Mouse (Mus musculus) skeletal muscle tissue, adult 2 months (tissue): ENCODE data around the gene Cyp26b1.

Source experiments
- DNase-seq: peaks from one replicate; pipeline ENCODE4 v3.0.0-alpha.2; 2012; ENCODE audit warnings: low read depth, low spot score

Gene Cyp26b1

DNA sequence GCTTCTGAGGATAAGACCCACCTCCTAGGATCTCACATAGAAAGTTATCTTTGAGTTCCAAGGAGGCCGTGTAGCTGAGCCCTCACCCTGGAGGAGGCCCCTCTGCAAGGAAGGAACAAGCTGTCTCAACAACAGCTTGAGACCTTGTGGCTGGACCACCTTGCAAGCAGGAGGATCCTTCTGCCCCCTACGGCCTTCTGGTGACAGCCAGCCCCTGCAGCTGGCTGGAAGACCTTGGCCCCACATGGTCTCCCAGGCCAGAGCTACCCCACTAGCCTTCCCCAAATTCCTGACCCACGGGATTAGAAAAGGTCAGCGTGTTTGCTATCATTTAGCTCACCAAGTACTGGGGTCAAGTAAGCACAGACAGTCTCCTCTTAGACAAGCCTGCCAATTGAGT, 30.8 kb downstream of the Cyp26b1 start:
- no peak for DNase-seq

DNA sequence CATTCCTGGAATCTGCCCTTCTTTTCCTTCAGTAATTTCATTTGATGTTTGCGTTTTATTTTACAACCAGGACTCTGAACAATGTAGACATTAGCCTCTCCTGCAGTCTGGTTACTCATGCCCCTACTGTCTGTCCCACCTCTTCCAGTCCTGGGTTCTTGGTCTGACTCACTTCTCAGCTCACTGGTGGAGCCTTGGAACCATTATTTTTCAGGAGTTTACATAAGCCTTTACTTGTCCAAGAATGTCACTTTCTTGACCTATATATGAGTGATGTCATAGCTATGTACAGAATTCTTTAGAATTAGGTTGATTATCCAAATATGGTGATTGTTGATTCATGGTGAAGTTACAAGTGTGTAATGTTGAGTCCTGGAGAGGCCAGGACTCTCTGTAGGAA, 32.5 kb downstream of the Cyp26b1 start:
- DNase-seq, result no peak

DNA sequence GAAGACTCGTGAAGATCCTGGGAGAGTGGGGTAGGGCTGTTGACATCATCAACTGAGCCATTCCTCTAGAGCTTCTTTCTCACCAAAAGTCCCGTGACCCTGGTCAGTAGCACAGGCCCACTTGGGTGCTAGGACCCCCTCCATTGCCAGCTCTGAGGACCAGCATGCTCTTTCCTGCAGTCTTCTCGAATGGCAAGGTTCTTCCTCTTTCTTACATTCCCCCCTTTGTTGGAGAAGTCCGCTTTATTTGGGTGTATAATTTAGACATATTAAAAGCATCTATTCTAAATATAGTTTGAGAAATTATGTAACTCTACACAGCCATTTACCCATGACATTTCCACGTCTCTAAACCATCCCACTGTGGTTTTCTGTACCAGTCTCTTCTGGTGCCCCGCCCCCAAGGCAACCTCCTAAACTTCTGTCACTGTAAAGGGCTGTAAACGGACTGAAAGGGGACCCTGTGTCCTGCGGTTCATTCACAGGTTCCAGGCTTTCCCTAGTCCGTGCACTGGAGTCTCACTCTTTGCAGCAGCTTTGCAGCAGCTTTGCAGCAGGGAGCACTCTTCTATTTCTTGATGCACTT, 43.8 kb downstream of the Cyp26b1 start:
- no peak for DNase-seq

DNA sequence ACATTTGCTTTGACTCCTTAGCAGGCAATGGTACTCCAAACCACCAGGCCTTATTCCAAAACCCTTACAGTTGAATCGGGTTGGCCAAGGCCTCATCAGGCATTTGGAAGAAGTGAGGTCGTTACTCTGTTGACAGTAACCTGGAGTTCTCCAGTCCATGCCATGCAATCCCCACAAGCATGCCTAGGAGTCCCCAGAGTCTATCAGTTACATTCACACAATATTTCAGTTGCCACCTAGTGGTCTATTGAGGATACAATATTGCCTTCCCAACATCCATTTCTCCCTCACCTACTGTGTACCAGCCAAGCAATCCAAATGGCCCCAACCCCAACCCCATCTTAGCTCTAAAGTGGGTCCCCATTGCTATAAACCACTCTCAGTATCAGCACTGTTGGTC, 48.3 kb downstream of the Cyp26b1 start:
- no peak for DNase-seq

DNA sequence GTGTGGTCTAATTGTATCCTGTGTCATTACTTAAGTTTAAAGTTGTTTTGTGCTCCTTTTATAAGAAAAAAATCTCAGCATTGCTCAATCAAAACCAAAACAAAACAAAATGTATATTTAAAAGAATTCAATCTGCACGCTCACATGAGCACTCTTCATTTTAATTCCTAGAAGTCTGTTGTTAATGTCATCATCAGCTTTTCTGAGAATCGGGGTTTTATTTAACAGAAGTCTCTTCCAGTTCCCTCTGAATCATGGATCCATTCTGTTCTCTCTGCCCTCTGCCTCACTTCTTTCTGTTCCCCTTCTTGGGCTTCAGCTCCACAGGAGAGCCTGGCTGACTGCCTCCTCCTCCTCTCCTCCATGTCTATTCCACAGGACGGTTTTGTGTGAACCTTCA, 49.3 kb downstream of the Cyp26b1 start:
- no peak for DNase-seq

DNA sequence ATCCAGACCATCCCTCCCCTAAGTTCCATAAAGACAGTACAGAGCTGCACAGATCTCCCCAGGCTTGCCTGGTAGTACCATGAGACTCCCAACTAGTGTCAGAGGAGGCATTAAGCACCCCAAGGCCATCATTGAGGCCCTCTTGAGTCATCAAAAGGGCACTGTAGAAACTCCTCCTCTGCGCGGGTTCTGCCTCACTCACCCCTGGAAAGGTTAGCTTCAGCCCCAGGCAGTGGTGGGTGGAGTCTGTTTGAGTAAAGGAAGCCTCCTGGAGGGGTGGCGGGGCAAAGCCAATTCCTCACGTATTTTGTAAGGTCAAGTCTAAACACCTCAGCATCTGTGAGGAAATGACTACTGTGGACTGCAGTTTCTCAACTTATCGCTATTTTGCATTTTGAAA, 50.2 kb downstream of the Cyp26b1 start:
- no peak for DNase-seq

DNA sequence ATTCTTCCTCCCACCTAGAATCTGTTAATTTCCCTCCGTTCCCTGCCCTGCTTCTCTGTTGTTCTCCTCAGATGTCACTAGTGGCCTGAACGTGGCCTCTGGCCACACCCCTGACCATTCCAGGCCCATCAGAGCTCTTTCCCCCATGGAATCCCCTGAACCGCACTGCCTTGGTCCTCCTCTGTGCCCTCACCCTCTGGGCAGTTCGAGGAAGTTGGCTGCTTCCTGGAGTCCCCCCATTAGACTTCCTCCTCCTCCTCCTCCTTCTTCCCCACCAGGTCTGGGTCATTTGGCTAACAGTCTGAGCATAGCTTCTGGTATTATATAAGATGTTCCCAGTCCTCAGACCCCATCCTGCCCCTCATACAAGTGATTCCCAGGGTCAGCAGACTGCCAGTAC, 53.8 kb downstream of the Cyp26b1 start:
- DNase-seq, result no peak

DNA sequence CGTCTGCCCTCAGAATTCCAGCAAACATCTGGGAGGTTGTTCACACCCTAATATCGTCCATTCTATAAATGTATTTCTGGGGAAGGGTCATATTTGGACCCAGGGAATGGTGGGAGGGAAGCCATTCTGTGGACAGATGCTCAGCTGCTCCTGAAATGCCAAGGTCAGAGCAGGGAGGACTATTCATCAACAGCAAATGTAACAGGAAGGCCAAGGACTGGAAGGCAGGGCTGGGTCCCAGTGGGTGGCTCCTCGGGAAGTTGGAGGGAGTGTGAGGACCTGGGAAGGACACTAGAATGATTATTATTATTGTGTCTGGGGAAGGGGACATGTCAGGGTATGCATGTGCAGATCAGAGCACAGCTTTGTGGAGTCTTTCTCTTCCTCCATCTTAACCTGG, 55.0 kb downstream of the Cyp26b1 start:
- no peak for DNase-seq

DNA sequence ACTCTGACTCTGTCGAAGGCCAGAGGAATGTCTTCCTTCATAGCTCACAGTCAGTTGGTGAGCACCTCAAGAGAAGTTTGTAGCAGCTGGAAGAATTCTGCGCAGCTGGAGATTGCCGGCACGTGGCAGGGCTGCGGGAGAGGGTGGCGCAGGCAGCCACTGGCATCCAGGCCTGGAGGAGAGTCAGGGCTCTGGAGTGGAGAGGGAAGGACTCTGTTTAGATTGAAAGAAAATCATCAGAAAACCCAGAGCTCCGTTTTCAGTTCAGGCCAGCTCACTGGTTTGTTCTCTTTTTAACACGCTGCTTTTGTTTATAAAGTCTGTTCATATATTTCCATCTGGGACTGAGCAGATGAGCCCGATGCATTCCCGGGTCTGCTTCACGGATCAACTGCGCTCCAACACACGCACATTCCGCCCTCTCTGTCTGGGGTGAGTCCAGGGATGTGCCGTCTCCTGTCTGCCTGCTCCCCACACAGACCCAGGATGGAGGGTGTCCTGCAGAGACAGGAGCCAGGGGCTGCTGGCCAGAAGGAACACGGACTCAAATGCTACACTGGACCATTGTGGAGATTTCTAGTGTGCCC, 56.0 kb downstream of the Cyp26b1 start:
- DNase-seq, result no peak

DNA sequence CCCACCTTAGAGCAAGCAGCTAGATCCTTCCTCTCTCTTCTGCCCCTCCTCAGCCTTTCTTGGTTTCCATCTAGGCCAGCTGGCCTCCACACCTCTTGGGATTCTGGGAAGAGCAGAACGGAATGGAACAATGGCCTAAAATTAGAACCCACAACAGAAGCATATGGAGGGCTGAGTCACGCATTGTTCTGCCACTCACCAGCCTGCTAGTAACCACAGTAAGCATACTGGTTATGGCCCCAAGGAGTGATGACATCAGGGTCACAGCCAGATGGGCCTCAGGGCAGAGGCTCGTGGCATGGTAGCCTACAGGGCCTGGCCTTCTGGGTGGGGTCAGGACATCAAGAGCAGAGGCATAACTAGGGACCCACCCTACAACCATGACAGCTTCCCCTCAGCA, 58.8 kb downstream of the Cyp26b1 start:
- DNase-seq, result no peak

DNA sequence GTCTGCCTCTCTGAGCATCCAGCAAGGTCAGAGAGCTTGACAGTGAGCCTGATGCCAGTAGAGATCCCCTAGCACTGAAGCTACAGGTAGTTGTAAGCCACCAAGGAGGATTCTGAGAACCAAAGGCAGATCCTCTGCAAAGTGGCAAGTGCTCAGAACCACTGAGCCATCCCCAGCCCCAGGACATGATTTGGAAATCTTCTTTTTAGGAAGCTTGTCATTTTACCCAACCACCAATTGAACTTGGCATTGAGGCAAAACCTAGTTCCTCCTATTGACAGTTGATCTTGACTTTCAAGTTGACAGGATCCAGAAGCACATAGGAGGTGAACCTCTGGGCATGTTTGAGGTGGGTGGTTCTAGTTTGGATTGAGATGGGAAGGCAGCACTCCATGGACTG, 63.8 kb downstream of the Cyp26b1 start:
- DNase-seq, result no peak

DNA sequence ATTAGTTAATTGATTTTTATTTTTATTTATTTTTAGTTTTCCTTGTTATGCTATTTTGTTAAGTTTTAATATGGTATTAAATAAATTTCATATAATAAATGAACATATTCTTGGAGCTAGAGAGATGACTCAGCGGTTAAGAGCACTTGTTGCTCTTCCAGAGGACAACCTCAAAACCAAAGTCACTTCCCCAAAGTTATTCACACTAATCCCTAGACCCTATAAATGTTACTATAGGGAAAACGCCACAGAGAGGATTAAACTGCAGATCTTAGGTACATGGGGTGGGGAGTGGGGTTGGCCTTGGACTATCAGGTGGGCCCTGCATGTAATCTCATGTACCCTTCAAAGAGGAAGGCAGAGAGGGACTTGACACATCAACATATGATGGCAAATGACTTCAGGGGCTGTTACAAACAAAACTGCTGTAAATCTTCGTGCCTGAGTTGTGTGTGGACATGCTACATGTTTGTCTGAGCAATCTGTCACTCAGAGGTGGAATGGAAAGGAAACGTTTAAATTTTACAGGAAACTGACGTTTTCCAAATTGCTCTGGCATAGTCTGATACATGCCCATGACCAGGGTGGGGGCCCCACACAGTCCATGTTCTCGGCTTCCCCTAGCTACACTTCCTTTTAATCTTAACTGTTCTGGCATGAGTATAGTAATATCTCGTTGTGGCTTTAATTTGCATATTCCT, 68.7 kb downstream of the Cyp26b1 start:
- DNase-seq, result no peak
